Mouse (Mus musculus): Measurements from ENCODE around the gene Mical2. TPM values are rescaled to one million over a fixed set of nuclear protein-coding genes. Genes with fewer than 3 reads are reported as not detected.

Mical2 gene
- 100 to 1,000 TPM; 667 to 694 TPM for total RNA-seq (2021)
- long read RNA-seq, experiment 1, partial matches to known transcripts, result 32 of 195 reads
- long read RNA-seq, experiment 1, other reads (novel, unspliced or antisense), result 162 of 195 reads
- long read RNA-seq, experiment 2, full-length matches to known transcripts, result 3 of 284 reads
- long read RNA-seq, experiment 2, partial matches to known transcripts, result 51 of 284 reads
- long read RNA-seq, experiment 2, other reads (novel, unspliced or antisense), result 230 of 284 reads

DNA sequence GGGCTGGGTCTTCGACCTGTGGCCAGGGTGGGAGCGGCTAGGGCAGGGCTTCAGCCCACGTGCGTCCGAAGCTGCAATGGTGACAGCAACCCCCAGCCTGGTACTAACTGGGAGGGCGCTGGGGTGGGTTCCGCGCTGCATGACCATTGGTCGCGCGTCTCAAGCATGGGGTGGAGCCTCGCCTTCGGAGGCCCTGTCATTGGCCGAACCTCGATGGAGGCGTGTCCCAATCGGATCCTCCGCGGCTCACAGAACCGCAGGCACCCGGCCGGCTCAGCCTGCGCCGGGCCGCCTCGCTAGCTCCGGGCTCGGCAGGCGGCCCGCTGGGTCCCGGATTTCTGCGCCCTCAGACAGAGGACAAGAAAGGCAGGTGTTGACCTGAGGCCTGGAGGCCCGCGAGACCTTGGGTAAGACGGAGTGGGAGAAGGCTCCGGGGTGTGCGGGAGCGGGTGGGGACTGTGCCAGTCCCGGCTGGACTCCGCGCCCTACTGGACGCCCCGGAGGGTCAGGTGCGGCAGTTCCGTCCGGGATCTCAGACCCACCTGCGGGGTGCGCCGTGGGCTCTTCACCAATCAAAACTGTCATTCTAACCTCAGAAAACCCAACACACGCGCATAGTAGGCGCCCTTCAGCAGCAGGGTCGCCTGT lies at the start of gene Mical2:
TSS of gene Mical2 (plus strand) at position 242 of the 648 bp plus-strand sequence.
- TF ChIP-seq CTCF (conservative IDR thresholded peaks at IDR 0.05), result no peak; the same call in 1 of the 2 replicates
- H3K27ac ChIP-seq, result peak within 1 kb of the TSS; percentile 92
- peak within 1 kb of the TSS; percentile 92 for H3K4me3 ChIP-seq
- DNase-seq (ENCODE audit: low spot score in 2 of 2), result peak; percentile 90 to 92

DNA sequence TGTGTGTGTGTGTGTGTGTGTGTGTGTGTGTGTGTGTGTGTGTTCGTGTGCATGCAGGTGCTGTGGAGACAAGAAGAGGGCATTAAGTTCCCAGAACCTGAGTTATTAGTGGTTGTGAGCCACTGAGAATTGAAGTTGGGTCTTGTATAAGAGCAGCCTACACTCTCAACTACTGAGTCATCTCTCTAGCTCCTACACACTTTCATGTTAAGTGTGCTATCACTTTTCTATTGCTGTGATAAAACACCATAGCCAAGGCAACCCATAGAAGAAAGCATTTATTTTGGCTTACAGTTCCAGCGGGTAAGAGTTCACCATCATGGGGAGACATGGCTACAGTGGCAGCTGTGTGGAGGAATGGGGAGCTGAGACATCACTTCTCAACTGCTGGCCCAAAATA lies 49.0 kb upstream of the Mical2 start:
- no peak for TF ChIP-seq CTCF (conservative IDR thresholded peaks at IDR 0.05)
- no peak for DNase-seq (ENCODE audit: low spot score in 2 of 2)
- no peak overlapping the region; the same call in 1 of the 2 replicates for H3K27ac ChIP-seq

DNA sequence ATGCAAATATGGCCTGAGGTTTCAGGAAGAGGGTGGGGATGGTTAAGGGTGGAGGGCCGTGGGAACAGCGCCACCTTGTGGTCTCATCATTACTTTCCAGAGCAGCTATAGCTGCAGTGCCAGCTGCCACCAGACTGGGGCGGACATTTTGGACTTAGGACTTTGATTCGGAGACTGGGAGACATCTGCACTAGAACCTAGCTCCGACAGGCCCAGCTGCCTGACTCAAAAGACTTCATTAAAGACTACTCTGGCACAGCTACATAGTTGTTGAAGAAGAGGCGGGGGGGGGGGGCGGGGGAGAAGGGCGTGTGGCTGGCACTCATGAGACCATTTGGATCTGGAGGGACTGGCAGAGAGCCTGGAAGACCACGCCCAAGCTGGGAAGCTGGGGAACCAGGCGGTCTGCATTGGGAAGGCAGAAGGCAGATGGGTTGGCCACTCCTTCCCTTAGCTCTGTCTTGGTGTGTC lies 45.4 kb upstream of the Mical2 start:
- Histone ChIP-seq H3K4me3 (no peak overlapping the region), H3K27ac (peak overlapping the region; percentile 75)
- DNase-seq (ENCODE audit: low spot score in 2 of 2), result peak; percentile 85 to 88
- TF ChIP-seq CTCF (conservative IDR thresholded peaks at IDR 0.05), result peak; percentile 93

More for the DNA sequence above, 49.0 kb upstream of the Mical2 start:
- H3K4me3 ChIP-seq, result no peak overlapping the region

DNA sequence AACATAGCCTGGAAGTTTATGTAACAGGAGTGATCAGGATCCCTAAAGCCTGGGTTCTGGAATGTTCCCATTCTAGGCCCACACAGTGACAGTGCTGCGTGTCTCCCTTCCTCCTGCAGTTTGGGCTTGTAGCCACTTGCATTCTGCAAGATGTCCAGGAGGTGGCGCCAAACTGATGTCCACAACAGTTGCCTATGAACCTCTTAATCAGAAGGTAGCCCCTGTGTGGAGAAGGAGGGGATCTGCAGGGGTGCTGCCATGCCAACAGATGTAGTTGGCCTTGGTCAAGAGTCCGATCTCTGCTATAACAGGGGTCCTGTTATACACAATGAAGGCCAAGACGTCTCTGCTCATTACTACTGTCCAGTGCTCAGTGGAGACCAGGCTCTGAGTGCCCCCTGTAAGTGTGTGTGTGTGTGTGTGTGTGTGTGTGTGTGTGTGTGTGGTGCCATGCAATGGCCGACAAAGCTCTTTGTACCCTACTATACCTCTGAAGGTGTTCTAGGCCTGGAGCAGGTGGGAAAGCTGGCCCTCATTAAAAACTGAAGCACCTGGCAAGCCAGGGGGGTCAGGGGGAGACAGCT lies 42.3 kb upstream of the Mical2 start:
- H3K27ac ChIP-seq, result peak overlapping the region; percentile 82
- H3K4me3 ChIP-seq, result no peak overlapping the region
- peak; percentile 95 for TF ChIP-seq CTCF (conservative IDR thresholded peaks at IDR 0.05)
- peak; percentile 93 to 96 for DNase-seq (ENCODE audit: low spot score in 2 of 2)

DNA sequence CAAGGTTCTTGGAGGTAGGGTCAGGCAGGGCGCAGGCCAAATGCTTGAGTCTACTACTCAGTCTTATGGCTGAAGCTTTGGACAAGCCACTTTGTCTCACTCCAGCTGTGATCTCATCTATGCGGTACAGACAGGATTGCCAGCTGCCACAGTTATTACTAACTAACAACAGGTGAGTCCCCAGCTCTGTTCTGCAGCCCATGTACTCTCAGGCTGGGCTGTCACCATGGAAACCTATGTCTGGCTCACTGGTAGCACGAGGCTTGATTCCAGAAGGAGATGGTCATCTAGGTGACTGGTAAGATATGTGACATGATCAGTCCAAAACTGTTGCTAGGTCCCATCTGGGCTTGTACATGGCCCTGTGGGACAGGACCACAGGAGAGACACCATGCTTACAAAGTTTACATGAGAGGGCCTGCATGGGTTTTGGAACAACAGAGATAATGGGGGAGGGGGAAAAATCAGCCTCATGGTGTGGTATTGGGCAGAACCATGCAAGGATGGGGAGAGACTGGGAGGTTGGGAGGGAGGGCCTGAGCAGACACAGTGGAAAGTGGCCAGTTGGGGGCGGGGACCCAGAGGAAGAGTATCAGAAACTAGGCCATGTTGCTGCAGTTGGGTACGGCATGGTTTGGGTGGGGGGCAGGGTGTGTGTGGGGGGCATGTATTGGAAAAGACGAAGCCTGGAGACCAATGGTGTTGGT lies 41.0 kb upstream of the Mical2 start:
- TF ChIP-seq CTCF (conservative IDR thresholded peaks at IDR 0.05), result no peak
- H3K27ac ChIP-seq, result 0 out of 2 replicates have a peak overlapping the region, but pooled peaks have one; percentile 44
- no peak for DNase-seq (ENCODE audit: low spot score in 2 of 2)
- H3K4me3 ChIP-seq, result no peak overlapping the region

DNA sequence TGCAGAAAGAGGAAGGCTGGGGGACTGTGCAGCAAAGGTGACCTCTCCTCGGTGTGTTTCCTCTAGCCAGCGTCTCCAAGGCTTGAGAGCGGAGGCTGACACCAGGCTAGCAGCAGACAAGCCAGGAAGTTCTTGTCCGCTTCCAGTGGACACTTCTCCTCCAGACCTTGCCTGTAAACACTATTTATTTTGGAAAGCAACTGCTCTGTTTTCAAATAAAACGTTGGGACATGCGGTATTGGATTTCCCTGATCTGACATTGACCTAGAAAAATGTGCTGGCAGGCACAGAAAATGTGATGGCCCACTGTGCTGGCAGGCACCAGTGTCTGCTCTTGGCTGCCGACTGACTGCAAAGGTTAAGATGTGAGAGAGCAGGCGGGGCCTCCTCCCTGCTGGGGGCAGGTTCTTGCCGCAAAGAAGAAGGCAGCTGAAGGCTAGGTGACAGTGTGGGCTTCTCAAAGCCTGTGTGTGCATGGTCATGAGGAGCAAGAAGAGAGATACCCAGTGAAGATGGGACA lies 40.4 kb upstream of the Mical2 start:
- TF ChIP-seq CTCF (conservative IDR thresholded peaks at IDR 0.05), result no peak
- no peak for DNase-seq (ENCODE audit: low spot score in 2 of 2)
- no peak overlapping the region for H3K4me3 ChIP-seq
- H3K27ac ChIP-seq, result peak overlapping the region; percentile 44; the same call in 1 of the 2 replicates

DNA sequence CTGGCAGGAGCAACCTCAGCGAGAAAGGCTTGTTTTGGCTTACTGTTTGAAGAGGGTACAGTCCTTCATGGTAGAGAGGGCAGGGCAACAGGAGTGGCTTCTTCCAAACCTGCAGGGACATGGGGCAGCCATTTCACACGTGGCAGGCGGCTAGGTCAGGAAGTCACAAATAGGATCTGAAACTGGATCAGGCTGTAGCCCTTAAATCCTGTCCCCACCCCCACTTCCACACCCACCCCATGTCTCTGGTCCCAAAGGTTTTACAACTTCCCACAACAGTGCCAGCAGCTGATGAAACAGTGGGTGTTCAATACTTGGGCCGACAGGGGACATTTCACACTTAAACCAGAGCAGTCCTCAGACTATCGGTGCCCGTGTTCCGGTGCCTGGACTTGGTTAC lies 38.8 kb upstream of the Mical2 start:
- H3K4me3 ChIP-seq, result no peak overlapping the region
- TF ChIP-seq CTCF (conservative IDR thresholded peaks at IDR 0.05), result no peak
- DNase-seq (ENCODE audit: low spot score in 2 of 2), result no peak
- H3K27ac ChIP-seq, result no peak overlapping the region

DNA sequence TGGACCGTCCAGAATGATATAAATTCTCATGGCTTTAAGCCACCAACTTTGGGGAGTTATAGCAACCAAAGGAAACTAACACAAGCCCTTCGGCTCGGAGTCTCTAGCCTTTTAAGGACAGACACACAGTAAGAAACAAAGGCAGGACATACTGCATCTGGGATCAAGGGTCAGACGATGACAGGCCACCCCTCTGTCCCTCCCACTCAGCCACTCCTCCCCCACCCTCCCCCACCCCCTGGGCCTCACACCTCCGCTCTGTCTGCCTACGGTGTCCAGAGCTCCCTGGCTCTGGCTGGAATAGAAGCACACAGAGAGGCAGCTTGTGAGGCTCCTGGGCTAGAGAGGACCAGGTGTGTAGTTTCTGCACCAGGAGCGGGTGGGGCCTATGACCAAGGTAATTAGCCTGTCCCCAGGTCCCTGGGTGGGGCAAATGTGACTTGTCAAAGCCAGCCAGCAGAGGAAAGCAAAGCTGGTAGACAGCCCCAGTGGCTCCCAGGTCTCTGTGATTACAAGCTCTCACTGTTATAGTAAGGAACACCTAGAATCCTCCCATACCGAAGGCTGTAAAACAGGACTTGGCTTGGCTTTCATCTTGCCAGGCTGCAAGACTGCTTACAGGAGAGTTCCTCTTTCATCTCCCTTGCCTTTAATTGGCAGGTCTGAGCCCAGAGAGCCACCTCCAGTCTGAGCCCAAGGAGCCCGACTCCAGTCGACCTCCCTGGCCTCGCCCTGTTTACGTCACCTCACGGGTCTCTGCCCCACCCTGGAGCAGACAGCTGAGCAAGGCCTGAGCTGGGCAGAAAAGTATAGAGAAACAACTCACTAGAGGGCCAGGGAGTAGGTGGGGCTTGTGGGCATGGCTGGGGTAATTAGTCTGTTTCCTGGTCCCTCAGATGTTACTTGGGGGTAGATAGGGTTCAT lies 37.9 kb upstream of the Mical2 start:
- Histone ChIP-seq H3K4me3 (no peak overlapping the region), H3K27ac (no peak overlapping the region)
- TF ChIP-seq CTCF (conservative IDR thresholded peaks at IDR 0.05), result no peak
- DNase-seq (ENCODE audit: low spot score in 2 of 2), result no peak

DNA sequence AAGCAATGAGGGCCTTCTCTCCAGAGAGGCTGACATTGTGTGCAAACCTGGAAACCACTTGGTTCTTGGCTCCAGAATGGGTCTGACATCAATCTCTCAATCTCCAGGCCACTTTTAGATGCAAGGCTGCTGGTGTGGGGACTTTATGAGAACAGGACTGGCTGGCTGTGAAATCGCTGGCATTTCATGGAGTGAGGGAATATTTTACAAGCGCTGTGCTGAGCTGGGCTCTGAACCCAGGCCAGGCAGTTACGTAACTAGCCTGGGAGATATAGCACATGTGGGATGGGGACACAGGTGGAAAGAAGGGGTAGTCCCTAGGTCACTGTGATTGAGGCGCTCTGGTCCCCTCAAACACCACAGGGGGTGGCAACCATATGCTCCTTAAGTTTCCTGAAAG lies 33.4 kb upstream of the Mical2 start:
- no peak for TF ChIP-seq CTCF (conservative IDR thresholded peaks at IDR 0.05)
- Histone ChIP-seq H3K4me3 (no peak overlapping the region), H3K27ac (peak overlapping the region; percentile 72)
- no peak for DNase-seq (ENCODE audit: low spot score in 2 of 2)

DNA sequence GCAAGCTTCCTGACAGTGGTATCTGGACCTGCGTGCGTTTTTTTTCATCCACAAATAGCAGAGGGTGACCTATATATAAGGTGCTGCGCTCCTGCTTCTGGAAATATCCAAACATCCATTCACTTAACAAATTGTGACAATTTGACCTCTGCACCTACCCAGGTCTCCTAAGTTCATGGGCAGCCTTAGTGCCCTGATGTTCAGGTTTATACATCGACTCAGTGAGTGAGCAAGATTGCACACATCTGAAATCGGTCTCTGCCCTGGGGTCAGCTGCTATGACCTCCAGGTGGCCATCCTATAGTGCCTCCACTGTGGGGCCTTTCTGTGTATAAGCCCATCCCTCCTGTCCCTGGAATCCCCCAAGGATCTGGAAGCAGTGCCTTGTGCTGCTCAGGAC lies 32.9 kb upstream of the Mical2 start:
- 0 out of 2 replicates have a peak overlapping the region, but pooled peaks have one; percentile 72 for H3K27ac ChIP-seq
- no peak overlapping the region for H3K4me3 ChIP-seq
- no peak for DNase-seq (ENCODE audit: low spot score in 2 of 2)
- no peak for TF ChIP-seq CTCF (conservative IDR thresholded peaks at IDR 0.05)

DNA sequence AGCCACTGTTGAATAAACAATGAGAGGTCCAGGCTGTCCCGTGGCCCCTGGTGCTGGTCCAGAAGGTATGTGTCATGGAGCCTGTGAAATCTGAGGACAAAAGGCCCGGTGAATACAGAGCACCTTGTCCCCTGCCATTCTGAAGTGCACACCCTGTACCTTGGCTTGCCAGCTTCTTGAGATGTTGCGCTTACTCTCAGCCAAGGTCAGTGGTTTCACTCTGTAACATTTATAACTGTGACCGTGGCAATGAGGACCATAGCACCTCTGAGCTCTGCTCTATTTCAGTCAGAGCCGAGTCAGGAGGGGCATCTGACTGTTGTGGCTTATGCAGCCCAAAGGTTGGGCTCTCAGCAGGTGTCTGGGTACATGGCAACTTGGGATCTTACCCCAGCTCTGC lies 31.4 kb upstream of the Mical2 start:
- no peak for TF ChIP-seq CTCF (conservative IDR thresholded peaks at IDR 0.05)
- H3K4me3 ChIP-seq, result no peak overlapping the region
- no peak for DNase-seq (ENCODE audit: low spot score in 2 of 2)
- H3K27ac ChIP-seq, result no peak overlapping the region

DNA sequence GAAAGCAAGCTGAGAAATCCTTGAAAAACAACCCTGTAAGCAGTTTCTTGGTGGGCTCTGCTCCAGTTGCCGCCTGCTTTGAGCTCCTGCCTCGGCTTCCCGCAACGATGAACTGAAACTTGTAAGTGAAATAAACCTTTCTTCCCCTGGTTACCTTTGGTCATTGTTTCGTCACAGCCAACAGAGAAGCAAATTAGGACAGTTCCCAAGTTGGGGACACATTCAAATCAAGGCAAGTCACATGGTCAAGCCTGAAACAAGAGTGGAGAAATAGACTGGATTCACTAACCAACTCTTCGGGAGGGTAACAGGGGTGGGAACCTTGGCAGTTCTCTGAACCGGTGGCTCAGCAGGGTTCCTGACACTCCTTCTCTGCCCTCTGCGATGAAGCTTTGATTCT lies 28.2 kb upstream of the Mical2 start:
- Histone ChIP-seq H3K27ac (no peak overlapping the region), H3K4me3 (no peak overlapping the region)
- DNase-seq (ENCODE audit: low spot score in 2 of 2), result no peak
- no peak for TF ChIP-seq CTCF (conservative IDR thresholded peaks at IDR 0.05)

Data from layer of hippocampus, adult 2 months (tissue).